Mouse (Mus musculus): Measurements from ENCODE around the gene Acoxl. TPM values are rescaled to one million over a fixed set of nuclear protein-coding genes. Genes with fewer than 3 reads are reported as not detected.

Acoxl gene
- total and polyA plus RNA-seq, 3 experiments: 0.14 TPM; not detected in 2

DNA sequence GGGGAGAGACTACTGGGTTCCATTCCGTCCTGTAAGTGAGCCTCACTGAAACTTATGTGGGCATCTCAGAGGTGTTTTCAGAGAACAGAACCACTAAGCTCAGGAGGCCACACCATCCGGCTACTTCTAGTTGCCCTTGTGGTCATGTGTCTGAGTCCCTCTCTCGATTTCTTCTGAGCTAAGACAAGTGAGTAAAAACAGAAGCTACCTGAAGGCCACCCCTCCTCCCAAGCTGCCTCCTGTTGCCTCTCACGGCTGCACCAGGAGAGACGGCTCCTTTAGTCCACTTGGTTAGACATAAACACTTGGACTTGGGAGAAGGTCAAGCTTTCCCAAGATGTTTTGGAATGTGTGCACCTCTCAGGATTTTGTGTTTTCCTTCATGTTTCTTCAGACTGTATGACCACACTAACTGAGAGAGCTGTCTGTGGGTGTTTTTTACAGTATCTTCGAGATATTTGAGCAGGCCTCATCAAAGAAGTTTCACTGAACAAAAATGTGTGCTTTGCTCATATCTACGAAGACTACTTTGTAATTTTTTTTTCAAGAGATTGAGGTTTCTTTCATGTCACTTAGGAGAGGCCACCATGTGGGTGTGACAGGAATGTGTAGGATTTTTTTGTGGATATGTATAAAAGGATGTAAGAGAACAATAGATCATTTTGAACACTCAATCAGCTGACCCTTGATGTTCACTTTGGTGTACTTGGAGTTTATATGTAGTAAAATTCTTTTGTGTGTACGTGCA is 249.3 kb downstream of the Acoxl start:
- H3K9ac ChIP-seq (ENCODE audit: low read depth, low read length): no peak overlapping the region
- no peak for TF ChIP-seq EP300 (IDR thresholded peaks at IDR 0.05; ENCODE audit: insufficient read depth, low read depth, low read length)
- TF ChIP-seq POLR2A (IDR thresholded peaks at IDR 0.05; ENCODE audit: insufficient read depth, low read depth, low read length): no peak
- no peak for TF ChIP-seq CTCF (IDR thresholded peaks at IDR 0.05)
- no peaks in the 10 kb centered on the region for H3K27me3 ChIP-seq (ENCODE audit: control insufficient read depth, insufficient read depth, low read length)
- intact Hi-C loops (cut with DNase I): no loop called here
- no peak overlapping the region for H3K27ac ChIP-seq
- H3K4me1 ChIP-seq (ENCODE audit: control insufficient read depth, insufficient read depth, low read length): peaks cover 1% of the 10 kb centered on the region; the same call in 1 of the 2 replicates
- H3K79me2 ChIP-seq (replicated peaks; ENCODE audit: control insufficient read depth, insufficient read depth, low read length): no peaks in the 10 kb centered on the region
- no peak overlapping the region for H3K4me3 ChIP-seq
- H3K36me3 ChIP-seq (ENCODE audit: control insufficient read depth, insufficient read depth, low read length): no peaks in the 10 kb centered on the region
- WGBS: 88% methylated on average over 8 of the region's 8 CpGs
- no peak for DNase-seq

DNA sequence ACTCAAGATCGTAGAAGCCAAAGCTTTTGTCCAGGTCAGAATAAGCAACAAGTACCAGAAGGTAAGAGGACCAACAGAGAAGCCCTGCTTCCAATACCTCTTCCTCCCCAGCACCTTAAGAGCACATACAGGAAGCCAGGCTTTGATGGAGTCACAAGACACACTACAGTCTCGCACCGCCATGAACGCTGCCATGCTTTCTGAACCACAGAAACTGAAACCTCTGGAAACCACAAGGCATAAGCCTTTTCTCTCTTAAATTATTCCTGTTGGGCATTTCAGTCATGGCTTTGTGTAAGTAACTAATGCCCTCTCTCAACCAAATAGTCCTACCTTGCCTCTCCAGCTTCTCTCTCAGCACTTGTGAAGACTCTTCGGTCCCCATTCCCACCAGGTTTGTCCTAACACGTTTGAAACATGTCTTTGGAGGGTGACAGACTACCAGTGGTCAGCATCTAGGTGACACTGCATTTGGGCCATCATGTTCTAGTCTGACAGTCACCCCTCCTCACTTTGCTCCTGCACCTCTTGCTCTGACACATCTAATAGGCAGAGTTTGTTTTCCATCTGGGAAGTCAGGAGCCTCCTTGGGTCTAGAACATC is 251.7 kb downstream of the Acoxl start:
- Histone ChIP-seq H3K4me1 (ENCODE audit: control insufficient read depth, insufficient read depth, low read length) (peaks cover 1% of the 10 kb centered on the region; the same call in 1 of the 2 replicates), H3K4me3 (no peak overlapping the region), H3K27me3 (ENCODE audit: control insufficient read depth, insufficient read depth, low read length) (no peaks in the 10 kb centered on the region), H3K36me3 (ENCODE audit: control insufficient read depth, insufficient read depth, low read length) (no peaks in the 10 kb centered on the region), H3K27ac (no peak overlapping the region), H3K9ac (ENCODE audit: low read depth, low read length) (no peak overlapping the region), H3K79me2 (replicated peaks; ENCODE audit: control insufficient read depth, insufficient read depth, low read length) (no peaks in the 10 kb centered on the region)
- TF ChIP-seq CTCF (IDR thresholded peaks at IDR 0.05) (no peak), EP300 (IDR thresholded peaks at IDR 0.05; ENCODE audit: insufficient read depth, low read depth, low read length) (no peak), POLR2A (IDR thresholded peaks at IDR 0.05; ENCODE audit: insufficient read depth, low read depth, low read length) (no peak)
- DNase-seq: no peak
- intact Hi-C loops (cut with DNase I): no loop called here
- 84% methylated on average over 6 of the region's 6 CpGs for WGBS

DNA sequence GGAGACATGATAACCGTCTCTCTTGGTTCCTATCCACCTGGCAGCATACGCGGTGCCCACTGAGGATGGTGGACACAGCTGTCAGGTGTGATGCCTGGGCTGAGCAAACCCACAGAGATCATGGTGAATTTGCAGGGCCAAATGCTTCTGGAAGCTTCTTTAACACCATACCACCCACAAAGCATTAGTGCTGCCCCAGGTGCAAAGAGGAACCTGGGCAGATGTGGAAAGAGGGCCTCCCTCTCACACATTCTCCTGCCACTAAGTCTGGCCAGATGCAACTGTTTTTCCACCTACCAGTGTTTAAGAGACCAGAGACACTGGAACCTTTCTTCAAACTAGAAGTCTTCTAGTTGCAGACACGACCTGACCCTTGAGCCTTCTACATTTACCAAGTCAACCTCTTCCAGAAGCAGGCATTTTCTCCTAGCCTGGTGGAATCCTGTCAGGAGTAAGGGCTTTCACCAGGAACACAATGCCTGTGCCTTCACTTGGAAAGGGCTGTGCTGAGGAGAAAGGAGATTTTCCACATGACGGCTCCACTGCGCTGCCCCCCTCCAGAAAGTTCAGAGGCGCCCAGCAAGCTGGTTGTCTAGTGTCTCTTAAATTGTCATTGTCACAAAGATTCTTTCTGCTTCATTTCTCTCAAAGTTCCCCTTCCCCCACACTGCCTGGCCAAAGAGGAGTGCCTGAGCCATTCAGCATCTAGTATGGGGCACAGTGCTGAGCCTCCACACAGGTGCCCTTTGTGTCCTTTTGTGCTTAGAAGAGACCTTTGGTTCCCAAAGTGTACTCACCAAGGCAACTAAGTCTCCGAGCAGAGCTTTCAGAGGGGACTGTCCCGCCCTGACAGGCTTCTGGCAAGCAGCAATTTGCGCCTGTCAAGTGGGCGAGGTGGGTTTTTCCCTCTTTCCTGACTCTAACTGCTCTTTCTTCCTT is 253.0 kb downstream of the Acoxl start:
- no peak for DNase-seq
- no peak overlapping the region for H3K27ac ChIP-seq
- no peaks in the 10 kb centered on the region for H3K36me3 ChIP-seq (ENCODE audit: control insufficient read depth, insufficient read depth, low read length)
- H3K4me3 ChIP-seq: no peak overlapping the region
- TF ChIP-seq EP300 (IDR thresholded peaks at IDR 0.05; ENCODE audit: insufficient read depth, low read depth, low read length) (no peak), POLR2A (IDR thresholded peaks at IDR 0.05; ENCODE audit: insufficient read depth, low read depth, low read length) (no peak), CTCF (IDR thresholded peaks at IDR 0.05) (no peak)
- no peaks in the 10 kb centered on the region for H3K27me3 ChIP-seq (ENCODE audit: control insufficient read depth, insufficient read depth, low read length)
- H3K9ac ChIP-seq (ENCODE audit: low read depth, low read length): no peak overlapping the region
- H3K4me1 ChIP-seq (ENCODE audit: control insufficient read depth, insufficient read depth, low read length): peaks cover 1% of the 10 kb centered on the region; the same call in 1 of the 2 replicates
- H3K79me2 ChIP-seq (replicated peaks; ENCODE audit: control insufficient read depth, insufficient read depth, low read length): no peaks in the 10 kb centered on the region
- intact Hi-C loops (cut with DNase I): no loop called here
- WGBS: 92% methylated on average over 11 of the region's 11 CpGs

DNA sequence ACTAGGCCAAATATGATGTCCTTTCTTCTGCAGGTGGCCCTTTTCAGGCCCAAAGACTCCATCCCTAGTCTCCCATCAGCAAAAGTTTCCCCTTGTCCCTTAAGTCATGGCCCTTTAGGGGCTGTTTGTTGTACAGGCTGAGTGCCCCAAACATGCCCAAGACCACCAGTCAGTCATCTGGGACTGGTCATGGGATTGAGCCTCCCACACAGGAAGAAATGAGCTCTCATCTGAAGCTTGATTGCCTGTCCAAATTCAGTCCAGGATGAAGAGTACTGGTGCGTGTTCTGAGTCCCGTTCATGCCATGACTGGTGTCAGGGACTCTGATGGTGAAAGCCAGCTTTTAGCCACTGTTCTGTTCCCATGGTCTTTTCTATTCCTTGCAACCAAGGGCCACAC is 253.8 kb downstream of the Acoxl start:
- DNase-seq: no peak
- H3K27me3 ChIP-seq (ENCODE audit: control insufficient read depth, insufficient read depth, low read length): no peaks in the 10 kb centered on the region
- H3K27ac ChIP-seq: no peak overlapping the region
- H3K4me1 ChIP-seq (ENCODE audit: control insufficient read depth, insufficient read depth, low read length): no peaks in the 10 kb centered on the region
- H3K9ac ChIP-seq (ENCODE audit: low read depth, low read length): no peak overlapping the region
- no peaks in the 10 kb centered on the region for H3K36me3 ChIP-seq (ENCODE audit: control insufficient read depth, insufficient read depth, low read length)
- no peak for TF ChIP-seq POLR2A (IDR thresholded peaks at IDR 0.05; ENCODE audit: insufficient read depth, low read depth, low read length)
- TF ChIP-seq CTCF (IDR thresholded peaks at IDR 0.05): no peak
- no peak for TF ChIP-seq EP300 (IDR thresholded peaks at IDR 0.05; ENCODE audit: insufficient read depth, low read depth, low read length)
- intact Hi-C loops (cut with DNase I): no loop called here
- H3K4me3 ChIP-seq: no peak overlapping the region
- WGBS: 75% methylated on average over 2 of the region's 2 CpGs
- H3K79me2 ChIP-seq (replicated peaks; ENCODE audit: control insufficient read depth, insufficient read depth, low read length): no peaks in the 10 kb centered on the region

DNA sequence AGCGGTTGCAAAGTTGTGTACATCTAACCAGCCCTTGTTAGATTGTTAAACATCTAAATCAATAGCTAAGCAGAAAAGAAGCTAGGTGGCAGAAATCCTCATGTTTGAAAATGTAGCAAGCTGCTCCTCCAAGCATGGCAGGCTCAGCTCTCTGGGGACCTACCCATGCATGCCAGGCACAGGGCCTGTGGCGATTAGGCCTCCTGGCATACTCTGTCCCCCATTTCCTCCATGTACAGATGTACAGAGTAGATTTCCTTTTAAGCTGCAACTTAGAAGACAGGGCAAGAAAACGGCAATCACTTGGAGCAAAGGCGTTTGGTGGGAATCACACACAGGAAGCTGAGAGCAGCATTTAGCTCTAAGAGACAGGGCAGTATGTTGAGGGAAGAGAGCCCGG is 255.5 kb downstream of the Acoxl start:
- no peaks in the 10 kb centered on the region for H3K36me3 ChIP-seq (ENCODE audit: control insufficient read depth, insufficient read depth, low read length)
- H3K4me3 ChIP-seq: no peak overlapping the region
- H3K9ac ChIP-seq (ENCODE audit: low read depth, low read length): no peak overlapping the region
- TF ChIP-seq CTCF (IDR thresholded peaks at IDR 0.05): no peak
- no peak for TF ChIP-seq EP300 (IDR thresholded peaks at IDR 0.05; ENCODE audit: insufficient read depth, low read depth, low read length)
- no peak for TF ChIP-seq POLR2A (IDR thresholded peaks at IDR 0.05; ENCODE audit: insufficient read depth, low read depth, low read length)
- intact Hi-C loops (cut with DNase I): no loop called here
- DNase-seq: no peak
- 62% methylated on average over 5 of the region's 5 CpGs for WGBS
- H3K79me2 ChIP-seq (replicated peaks; ENCODE audit: control insufficient read depth, insufficient read depth, low read length): no peaks in the 10 kb centered on the region
- H3K4me1 ChIP-seq (ENCODE audit: control insufficient read depth, insufficient read depth, low read length): no peaks in the 10 kb centered on the region
- no peak overlapping the region for H3K27ac ChIP-seq
- no peaks in the 10 kb centered on the region for H3K27me3 ChIP-seq (ENCODE audit: control insufficient read depth, insufficient read depth, low read length)

All from heart, adult 2 months (tissue).